Mouse (Mus musculus): ENCODE measurements at regions not wholly inside any gene's neighbourhood (a gene's known extent, or its start where the extent isn't known, plus 50 kb on each side); places are given as distances from the start of the nearest gene placed in this dataset.

DNA sequence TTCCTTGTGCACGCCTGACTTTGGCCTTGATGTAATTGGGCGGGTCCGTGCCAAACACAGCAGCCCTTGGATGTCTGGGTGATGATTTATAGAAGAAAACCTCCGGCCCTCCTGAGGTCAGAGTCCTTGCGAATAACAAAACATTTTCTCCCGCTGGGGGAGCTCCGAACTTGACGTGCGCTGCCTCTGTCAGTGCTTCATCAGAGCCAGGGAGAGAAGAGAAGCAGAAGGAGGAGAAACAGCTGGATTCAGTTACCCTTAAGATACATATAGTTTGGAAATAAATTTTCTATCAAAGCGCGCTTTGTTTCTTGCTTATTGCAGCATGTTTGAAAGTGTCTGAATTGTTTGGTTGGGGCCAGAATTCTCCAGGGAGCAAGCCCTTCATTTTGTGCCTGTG, 225.2 kb upstream of the Myocd start:
- DNase-seq (ENCODE audit: low read depth, low spot score) = no peak

GRCm38 (mm10) chr11:65490426-65490825, 220.6 kb upstream of the Myocd start:
- no peak for DNase-seq (ENCODE audit: low read depth, low spot score)

DNA sequence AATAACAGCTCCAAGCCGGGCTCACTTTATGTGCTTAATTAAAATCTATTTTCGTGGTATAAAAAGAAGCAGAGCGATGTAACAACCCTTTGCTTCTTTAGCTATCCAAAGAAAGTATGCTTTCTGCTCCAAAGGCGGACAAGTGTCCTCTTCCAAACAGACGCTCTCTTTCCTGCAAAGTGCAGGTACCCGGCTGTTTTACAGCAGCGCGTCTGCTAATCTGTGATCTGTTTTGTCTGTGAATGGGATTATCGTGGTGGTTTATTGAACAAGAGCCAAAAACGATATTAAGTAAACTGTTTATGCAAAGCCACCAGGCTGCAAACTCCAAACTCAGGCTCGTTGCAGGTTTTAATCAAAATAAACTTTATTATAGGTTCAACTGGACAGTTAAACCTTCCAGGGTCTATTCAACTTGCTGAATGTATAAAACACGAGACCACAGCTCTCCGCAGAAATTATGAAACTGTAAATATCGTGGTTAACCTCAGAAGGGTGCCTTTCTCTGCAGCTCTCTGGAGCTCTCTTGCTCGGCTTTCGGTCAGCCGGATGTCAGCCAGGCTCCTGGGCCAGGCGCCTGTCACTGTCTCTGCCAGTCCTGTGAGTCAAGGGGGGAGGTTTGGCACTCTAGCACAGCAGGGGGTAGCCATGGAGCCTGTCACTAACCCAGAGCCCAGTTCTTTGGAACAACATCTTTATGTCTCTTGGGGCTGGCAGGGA, 206.2 kb upstream of the Myocd start:
- DNase-seq (ENCODE audit: low read depth, low spot score) = no peak

DNA sequence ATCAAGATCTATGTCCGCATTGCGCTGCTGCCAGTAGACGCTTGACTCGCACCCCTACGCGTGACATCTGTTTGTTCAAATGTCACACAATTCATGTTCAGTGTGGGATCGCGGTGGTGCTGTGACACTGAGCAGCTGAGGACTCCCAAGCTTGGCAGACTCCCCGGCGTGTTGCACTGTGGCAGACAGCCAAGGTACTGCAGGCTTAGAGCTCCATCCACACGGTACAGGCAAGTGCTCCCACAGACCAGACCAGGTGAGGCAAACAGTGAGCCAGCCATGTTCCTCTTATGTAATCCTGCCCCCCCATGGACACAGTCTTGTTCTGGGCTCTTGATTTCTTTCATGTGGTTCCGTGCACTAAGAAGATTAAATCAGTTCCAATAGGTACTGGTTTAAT, 205.5 kb upstream of the Myocd start:
- DNase-seq (ENCODE audit: low read depth, low spot score) = no peak

GRCm38 (mm10) chr11:65469762-65470741, 200.3 kb upstream of the Myocd start:
- no peak for DNase-seq (ENCODE audit: low read depth, low spot score)

DNA sequence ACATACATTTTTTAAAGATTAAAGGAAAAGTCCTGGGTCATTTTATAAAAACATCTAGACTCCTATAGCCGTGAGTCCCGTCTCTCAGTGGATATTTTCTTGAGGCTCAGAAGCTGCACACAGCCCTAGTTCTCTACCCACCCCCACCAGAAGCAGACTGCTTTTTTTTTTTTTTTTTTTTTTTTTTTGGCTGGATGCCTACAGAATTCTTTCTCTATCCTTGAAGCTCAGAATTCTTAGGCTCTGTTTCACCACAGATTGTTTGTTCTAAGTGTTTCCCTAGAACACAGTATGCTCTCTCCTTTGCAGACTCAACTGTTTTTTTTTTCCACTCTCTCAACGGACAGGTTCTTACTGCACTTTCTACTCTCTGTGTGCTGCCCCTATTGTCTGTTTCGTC, 191.3 kb upstream of the Myocd start:
- DNase-seq (ENCODE audit: low read depth, low spot score) = no peak

- DNase-seq (ENCODE audit: low read depth, low spot score) = no peak
Observed at GRCm38 (mm10) chr11:65448436-65448835, 178.6 kb upstream of the Myocd start.

DNA sequence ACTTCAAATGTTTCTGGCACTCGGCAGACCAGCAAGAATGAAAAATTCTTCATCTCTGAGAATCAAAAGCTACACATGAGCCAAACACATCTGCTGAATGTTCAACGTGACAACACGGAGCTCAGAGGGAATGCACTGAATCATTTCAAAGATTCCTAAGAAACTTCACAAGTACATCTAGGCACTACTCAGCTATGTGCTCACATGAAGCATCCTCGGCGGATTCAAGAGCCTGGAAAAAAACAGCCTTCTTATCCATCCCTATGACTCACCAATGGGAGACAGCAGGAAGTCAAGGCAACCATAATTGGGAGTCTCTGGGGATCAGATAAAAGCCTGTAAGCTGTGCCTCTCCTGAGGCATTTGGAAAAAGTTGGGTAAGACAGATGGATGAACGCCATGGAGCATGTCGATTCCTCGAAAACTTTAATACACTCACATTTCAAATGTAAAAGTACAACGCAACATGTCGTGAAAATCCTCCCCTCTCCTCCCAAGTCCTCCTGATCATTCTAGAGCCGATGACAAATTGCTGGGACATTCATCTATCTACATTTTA, 173.8 kb upstream of the Myocd start:
- no peak for DNase-seq (ENCODE audit: low read depth, low spot score)

DNA sequence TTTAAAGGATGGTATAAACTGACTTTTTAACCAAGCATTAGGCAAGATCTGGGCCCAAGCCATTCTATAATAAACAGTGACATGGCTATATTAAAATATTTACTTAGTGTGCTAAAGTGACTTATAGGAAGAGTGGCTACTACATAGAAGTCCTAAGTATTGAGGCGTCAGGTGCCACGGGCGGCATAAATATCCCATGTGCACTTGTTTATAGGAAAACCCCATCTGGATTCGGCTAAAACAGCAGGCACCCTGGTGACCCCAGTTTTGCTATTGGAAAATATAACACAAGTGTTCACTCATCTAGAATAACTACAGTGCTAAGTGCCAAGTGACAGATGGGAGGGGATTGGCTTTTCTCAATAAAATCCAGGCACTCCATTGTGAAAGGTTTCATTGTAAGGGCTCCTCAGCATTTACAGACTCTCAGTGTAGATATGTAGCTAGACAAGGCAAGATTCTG, 165.9 kb upstream of the Myocd start:
- no peak for DNase-seq (ENCODE audit: low read depth, low spot score)

- no peak for DNase-seq (ENCODE audit: low read depth, low spot score)
Observed at GRCm38 (mm10) chr11:65421889-65422288, 152.1 kb upstream of the Myocd start.

DNA sequence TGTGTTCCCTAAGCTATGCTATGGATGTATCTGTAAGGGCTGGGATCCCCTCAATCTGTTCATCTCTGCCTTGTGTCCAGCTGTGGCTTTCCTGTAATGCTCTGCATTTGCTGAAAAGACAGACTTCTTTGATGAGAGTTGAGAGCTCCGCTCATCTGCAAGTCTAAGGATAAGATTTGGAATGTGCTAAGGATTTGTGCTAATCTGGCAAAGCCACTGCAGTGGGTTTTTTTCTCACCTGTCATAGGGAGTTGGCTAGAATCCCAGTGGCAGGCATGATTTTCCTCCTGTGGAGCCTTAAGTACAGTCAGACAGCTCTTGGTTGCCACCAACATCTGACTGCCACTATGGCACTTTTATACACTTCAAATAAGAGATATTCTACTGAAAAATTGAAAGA, 138.8 kb upstream of the Myocd start:
- DNase-seq (ENCODE audit: low read depth, low spot score) = no peak

DNA sequence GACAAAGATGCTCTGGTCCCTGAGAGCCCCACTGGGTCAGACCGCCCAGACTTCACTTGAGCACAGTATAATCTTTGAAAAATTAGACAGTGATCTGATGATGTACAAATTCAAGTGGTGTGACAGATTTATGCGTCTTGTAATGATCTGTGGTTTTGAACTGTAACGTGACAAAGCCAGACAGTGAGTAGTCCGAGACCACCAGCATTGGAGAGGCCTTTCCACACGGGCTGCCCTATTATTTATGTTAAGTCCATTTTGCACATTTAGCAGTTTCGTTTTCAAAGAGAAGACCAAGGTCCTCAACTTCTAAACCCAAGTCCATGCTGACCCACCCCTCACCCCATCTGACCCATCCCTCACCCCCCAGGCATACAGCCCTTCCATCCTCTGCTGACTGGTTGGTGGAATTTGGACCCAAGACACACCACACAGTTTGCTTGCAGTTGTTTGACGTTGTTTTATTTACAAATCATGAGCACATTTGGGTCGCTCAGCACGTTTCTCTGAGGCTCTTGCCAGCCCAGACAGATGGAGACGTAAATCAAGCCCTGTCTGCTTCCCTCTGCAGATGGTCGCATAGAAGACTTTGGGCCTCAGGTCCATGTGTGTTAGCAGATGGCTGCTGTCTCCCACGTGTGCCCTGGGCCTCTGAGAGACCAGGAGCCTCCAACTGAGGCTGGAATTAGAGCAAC, 132.8 kb upstream of the Myocd start:
- no peak for DNase-seq (ENCODE audit: low read depth, low spot score)

DNA sequence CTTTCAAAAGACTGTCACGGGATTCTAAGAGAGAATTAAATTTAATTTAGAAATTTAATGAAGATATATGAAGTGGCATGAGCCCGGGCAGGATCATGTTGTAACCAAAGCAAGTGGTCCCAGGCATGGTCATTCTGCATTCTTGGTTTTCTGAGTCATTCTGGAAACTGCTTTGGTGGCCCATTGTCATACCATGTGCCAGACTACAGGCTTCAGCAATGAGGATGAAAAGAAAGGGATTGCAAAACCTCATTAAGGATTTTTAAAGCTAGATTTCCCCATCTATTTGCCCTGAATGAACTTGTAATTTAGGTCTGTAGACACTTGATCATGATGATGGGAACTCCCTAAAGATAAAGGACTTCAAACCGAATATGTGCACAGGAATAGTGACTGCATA, 119.4 kb upstream of the Myocd start:
- DNase-seq (ENCODE audit: low read depth, low spot score) = no peak

DNA sequence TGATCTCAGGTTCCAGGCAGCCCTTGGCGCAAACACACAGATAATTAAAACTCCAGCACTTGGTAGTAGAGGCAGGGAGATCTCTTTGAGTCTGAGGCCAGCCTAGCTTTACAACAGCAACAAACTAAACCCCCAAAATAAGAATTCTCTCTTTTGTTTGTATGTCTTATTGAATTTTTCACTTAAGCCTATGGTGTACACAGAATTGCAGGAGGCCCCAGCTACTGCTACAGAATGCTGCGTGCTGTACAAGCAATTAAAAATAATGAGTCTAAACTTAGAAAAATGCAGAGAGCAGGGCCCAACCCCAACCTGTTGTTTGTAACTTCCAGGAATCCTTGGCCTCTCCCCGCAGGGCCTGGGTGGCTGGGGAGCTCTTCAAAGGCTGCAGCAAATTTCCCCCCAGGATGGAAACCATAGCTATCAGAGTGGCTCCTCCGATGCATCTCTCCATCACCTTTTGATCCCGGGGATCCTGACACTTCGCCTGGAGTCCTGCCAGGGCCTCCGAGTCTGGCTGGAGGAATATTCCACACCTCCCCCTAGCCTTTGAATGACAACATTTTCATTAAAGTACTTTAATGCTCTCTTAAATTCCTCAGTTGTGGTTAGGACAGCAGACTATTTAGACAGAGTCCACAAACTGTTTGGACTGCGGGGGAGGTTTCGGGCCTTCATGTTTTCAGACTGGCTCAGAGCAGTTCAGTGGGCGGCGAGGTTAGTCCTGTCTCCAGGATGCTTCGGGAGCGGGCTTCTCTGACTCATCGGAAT, 116.7 kb upstream of the Myocd start:
- no peak for DNase-seq (ENCODE audit: low read depth, low spot score)

GRCm38 (mm10) chr11:65375361-65375760, 105.6 kb upstream of the Myocd start:
- DNase-seq (ENCODE audit: low read depth, low spot score) = no peak

GRCm38 (mm10) chr11:65373136-65373535, 103.3 kb upstream of the Myocd start:
- DNase-seq (ENCODE audit: low read depth, low spot score) = no peak

DNA sequence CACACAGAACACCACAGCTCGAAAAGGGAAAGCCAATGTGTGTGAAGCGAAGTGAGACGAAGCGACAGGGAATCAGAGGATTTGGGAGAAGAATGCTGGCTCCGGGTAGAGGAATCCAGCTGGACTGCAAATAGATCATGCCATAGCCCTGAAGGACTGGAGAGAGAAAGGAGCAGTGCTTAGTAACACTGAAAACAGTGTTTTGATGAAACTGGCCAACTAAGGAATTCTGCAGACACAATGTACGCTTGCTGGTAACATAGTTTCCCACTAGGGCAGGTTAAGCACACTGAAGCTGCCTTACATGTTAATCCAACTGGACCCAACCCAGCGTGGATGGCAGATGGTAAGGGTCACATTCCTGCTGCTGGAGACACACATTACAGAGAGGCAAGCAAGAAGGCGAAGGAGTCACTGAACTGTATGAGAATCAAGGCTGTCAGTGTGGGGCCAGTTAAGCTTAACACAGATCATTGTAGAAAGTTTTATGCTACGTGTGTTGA, 102.6 kb upstream of the Myocd start:
- no peak for DNase-seq (ENCODE audit: low read depth, low spot score)

DNA sequence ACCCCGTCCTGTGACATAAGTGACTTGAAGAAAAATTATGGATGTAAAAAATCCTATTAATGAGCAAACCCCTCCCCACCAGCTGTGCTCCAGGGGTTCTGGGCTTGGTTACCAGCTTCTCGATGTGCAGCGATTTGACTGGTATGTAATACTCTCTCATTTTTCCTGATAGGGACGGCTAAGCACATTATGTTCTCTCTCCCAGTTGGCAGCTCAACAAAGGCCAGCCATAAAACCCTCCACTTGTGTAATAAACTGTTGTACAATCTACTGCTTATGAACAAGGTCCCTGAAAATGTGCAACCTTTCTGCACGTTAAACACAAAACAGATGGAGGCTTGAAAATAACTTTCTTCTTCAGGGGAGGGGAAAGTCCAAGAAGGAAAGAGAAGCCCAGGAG, 98.0 kb upstream of the Myocd start:
- DNase-seq (ENCODE audit: low read depth, low spot score) = no peak

DNA sequence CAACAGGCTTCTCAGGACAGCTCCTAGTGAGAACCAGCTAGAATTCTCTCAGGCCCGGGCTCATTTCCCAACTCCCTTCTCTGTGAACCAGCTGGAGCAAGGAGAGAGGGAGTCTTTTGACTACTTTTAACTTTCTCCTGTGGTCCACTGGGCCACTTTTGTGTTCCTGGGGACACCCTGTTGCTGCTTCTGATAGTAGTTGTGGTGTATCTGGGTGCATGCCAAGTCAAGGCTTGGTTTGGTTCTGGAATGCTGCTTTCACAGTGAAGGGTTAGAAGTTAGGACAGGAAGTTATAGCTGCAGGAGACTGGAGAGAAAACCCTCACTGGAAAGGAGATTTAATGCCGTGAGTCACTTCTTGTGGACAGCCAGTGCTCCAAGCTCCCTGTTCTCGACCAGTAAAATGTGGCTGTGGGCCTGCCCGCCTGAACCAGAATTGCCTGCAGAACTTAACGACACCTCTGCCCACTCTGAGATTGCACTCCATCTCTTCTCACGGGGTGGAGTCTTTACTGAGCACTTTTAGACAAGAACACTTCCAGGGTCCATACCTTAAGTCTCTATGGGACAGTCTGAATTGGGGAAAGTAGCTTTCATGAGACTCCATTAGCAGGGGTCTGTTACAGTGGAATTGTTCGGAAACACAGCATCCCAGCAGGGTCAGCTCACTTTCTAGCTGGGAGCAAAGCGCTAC, 97.0 kb upstream of the Myocd start:
- peak; percentile 19 for DNase-seq (ENCODE audit: low read depth, low spot score)

All from skeletal muscle tissue, adult 2 months (tissue).